Mouse (Mus musculus) bone marrow, adult 2 months (tissue): ENCODE results near the gene Trim71.

Experiments used
- CTCF ChIP-seq: fragments of 200-500 bp; IDR thresholded peaks from 2 replicates; pipeline ENCODE4 v1.5.1; 2011; ENCODE audit warnings: low read length, control low read depth; ENCODE audit not compliant: control insufficient read depth, insufficient read depth
- POLR2A ChIP-seq: fragments of 200-500 bp; IDR thresholded peaks from 2 replicates; pipeline ENCODE4 v1.6.1; 2011; ENCODE audit warnings: low read depth, mild to moderate bottlenecking, control low read depth, low read length, borderline replicate concordance; ENCODE audit not compliant: control insufficient read depth

DNA sequence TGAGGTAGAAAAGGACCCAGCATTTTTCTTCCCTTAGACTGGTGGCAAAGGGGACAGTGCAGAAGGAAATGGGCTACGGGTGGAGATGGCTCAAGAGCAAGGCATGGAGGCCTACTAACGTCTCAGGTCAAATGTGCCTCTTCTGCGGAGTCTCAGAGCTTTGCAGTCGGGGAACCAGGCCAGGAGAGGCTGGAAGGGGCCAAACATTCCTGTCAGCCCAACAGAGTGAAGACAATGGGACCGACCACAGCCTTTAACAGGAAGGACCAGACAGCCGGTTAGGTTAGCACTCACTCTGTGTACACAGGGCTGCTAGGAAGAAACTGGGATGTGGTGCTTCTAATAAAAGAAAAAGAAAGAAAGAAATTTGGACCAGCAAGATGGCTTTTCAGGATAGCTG, 14.1 kb downstream of the Trim71 start:
- TF ChIP-seq CTCF = no peak
- no peak for TF ChIP-seq POLR2A
